Mouse (Mus musculus) thymus, adult 2 months (tissue): ENCODE measurements around the gene Gm21783. TPM values are rescaled to one million over a fixed set of nuclear protein-coding genes. Genes with fewer than 3 reads are reported as not detected.
"Not testable (repeated sequence)": the region's sequence is repeated elsewhere in the genome, so short reads cannot be mapped to it uniquely, and the experiment has no call there.

Source experiments
- DNase-seq: peaks from one replicate; pipeline ENCODE4 v3.0.0; 2021
- H3K27ac ChIP-seq: fragments of 200-500 bp; 2 replicates; pipeline ENCODE4 v1.5.1; 2012; ENCODE audit warnings: low read length, control low read depth; ENCODE audit not compliant: control insufficient read depth, insufficient read depth
- H3K27me3 ChIP-seq: fragments of 200-500 bp; 2 replicates; pipeline ENCODE4 v1.6.1; 2012; ENCODE audit warnings: mild to moderate bottlenecking, low read length, moderate library complexity, mixed read lengths; ENCODE audit not compliant: control insufficient read depth, insufficient read depth
- H3K36me3 ChIP-seq: fragments of 200-500 bp; 2 replicates; pipeline ENCODE4 v1.6.1; 2012; ENCODE audit warnings: mild to moderate bottlenecking, low read length, moderate library complexity; ENCODE audit not compliant: control insufficient read depth, insufficient read depth
- H3K4me1 ChIP-seq: fragments of 200-500 bp; replicated peaks from 2 replicates; pipeline ENCODE4 v1.6.1; 2012; ENCODE audit warnings: low read length; ENCODE audit not compliant: control insufficient read depth, insufficient read depth
- H3K4me3 ChIP-seq: fragments of 200-500 bp; 2 replicates; pipeline ENCODE4 v1.5.1; 2012; ENCODE audit warnings: mild to moderate bottlenecking, low read length, control low read depth, moderate library complexity; ENCODE audit not compliant: control insufficient read depth, insufficient read depth
- WGBS: fragments of 180-500 bp; shearing (Covaris S2); methylation state at CpG from one replicate; pipeline ENCODE4 v1.1.7; 2018; 5-methylcytosine and 5-hydroxymethylcytosine counted together
- polyA plus RNA-seq: library from polyadenylated mRNA; depleted of rRNA; stranded (reverse); fragments of >200 nt; gene quantifications from 2 replicates; pipeline ENCODE4 v1.2.3, GENCODE M21; 2012; rRNA removed

Gm21783 gene
- polyA plus RNA-seq, result not detected in 2 replicates

DNA sequence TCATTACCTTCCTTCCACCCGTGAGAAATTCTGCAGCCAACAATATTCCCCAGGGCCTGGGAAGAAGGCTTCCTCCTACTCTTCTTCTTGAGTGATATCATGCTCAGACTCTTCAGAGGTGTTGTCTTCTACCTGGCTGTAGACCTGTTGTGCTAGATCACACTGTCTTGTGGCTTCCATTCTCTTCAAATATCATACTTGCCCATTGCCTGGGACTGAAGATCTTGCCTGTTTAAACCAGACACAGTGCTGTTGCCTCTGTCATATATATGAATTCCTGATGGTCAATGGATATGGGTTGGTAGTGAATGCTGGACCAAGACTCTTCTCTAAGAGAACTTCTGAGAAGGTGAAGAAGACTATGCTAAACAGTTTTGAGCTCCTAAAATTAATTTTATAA, at the start of gene Gm21783:
Gene Gm21783, minus strand, starts transcription at position 101 of the 400 bp plus-strand sequence.
- H3K27ac ChIP-seq, H3K4me1 ChIP-seq, DNase-seq, H3K36me3 ChIP-seq, H3K27me3 ChIP-seq, H3K4me3 ChIP-seq: not testable (repeated sequence)
- no CpG with 5 or more reads among the region's 1 CpGs for whole genome bisulfite sequencing
